Mouse (Mus musculus): ENCODE data around the gene Arg2.

DNA sequence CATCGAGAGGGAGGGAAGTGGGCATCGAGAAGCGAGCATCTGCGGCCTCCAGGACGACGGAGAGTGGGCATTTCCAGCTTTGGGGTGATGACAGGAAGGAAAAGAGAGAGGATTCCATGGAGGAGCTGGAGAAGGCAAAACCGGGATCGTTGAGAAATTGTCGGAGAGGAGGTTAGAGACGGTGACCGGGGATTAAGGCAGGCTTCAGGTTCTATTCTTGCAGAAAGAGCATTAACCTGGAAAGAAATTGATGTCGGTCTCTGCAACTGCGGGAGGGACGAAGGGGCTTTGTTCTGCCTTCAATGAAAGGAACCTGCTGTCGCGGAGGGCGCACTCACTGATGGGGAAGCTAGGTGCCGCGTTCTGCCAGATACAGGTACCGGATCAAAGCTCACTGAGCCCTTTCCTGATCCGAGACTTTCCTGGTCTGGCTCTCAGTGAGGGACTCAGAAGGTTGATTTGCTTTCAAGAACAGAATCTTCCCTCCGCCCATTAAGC is 650 bp downstream of the Arg2 start:
- no peak for TF ChIP-seq MAX (IDR thresholded peaks at IDR 0.05; ENCODE audit: low read length)
- TF ChIP-seq JUND (IDR thresholded peaks at IDR 0.05; ENCODE audit: low read depth, low read length): no peak
- TF ChIP-seq CTCF (IDR thresholded peaks at IDR 0.05 in 2 of 3, conservative IDR thresholded peaks at IDR 0.05 in 1 of 3; ENCODE audit: control insufficient read depth in 1 of 3, insufficient read depth in 1 of 3, low read depth in 2 of 3, low read length in 3 of 3, poor library complexity in 1 of 3, severe bottlenecking in 1 of 3): no peak
- TF ChIP-seq EP300 (IDR thresholded peaks at IDR 0.05; ENCODE audit: low read depth in 1 of 2, low read length in 2 of 2): no peak
- no peak for TF ChIP-seq TCF12 (IDR thresholded peaks at IDR 0.05; ENCODE audit: low read depth, low read length)
- TF ChIP-seq MEF2A (IDR thresholded peaks at IDR 0.05; ENCODE audit: extremely low read depth, insufficient replicate concordance, low read depth, low read length, poor library complexity, severe bottlenecking): no peak
- no peak for TF ChIP-seq POLR2A (IDR thresholded peaks at IDR 0.05; ENCODE audit: control insufficient read depth in 1 of 2, insufficient read depth in 1 of 2, low read depth in 1 of 2, low read length in 2 of 2, poor library complexity in 1 of 2)
- no peak for TF ChIP-seq ZNF384 (IDR thresholded peaks at IDR 0.05; ENCODE audit: low read depth, low read length)
- TF ChIP-seq USF1 (IDR thresholded peaks at IDR 0.05; ENCODE audit: low read depth, low read length): no peak

All from MEL (cell line).